ENCODE assay signal across 8 mouse cellular contexts in genomic region chr15:102100996-102101671, GRCm38 (mm10). TPM values are rescaled to one million over a fixed set of nuclear protein-coding genes. Genes with fewer than 3 reads are reported as not detected.
DNase-seq lines count a peak whose midpoint lies in the region; ATAC-seq and TF ChIP-seq lines count a peak whose summit lies in the region.

No protein-coding gene starts in this region.

- no peaks in the 10 kb centered on the region for H3K9me3 ChIP-seq in heart, embryonic 14.5 days (ENCODE audit: control insufficient read depth, low read length)
- no peaks in the 10 kb centered on the region for H3K9me3 ChIP-seq in limb, embryonic 13.5 days
- no peaks in the 10 kb centered on the region for H3K9me3 ChIP-seq in neural tube, embryonic 13.5 days

- no peak for ATAC-seq in heart, embryonic 14.5 days (ENCODE audit: insufficient number of reproducible peaks, insufficient read depth, low FRiP score, low read depth)
- ATAC-seq in limb, embryonic 13.5 days (ENCODE audit: low FRiP score, low read depth), result peak; percentile 66
- no peak for ATAC-seq in neural tube, embryonic 13.5 days (ENCODE audit: low read depth)
- ATAC-seq in frontal cortex, adult (ENCODE audit: low TSS enrichment), result no peak

- TF ChIP-seq CTCF in left cerebral cortex, adult 2 months (IDR thresholded peaks at IDR 0.05), result peak; percentile 31
- TF ChIP-seq CTCF in cortical plate, adult 2 months (IDR thresholded peaks at IDR 0.05; ENCODE audit: extremely low read depth, insufficient read depth, low read length), result 0 out of 2 replicates have a peak, but pooled peaks have one; percentile 0

- H3K27me3 ChIP-seq in heart, embryonic 14.5 days (ENCODE audit: control insufficient read depth, insufficient read depth, low read length), result no peaks in the 10 kb centered on the region
- 0 out of 2 replicates have a peak, but pooled peaks cover 2% of the 10 kb centered on the region for H3K27me3 ChIP-seq in limb, embryonic 13.5 days
- peaks cover 62% of the 10 kb centered on the region for H3K27me3 ChIP-seq in neural tube, embryonic 13.5 days

- H3K4me1 ChIP-seq in cortical plate, adult 2 months (ENCODE audit: control insufficient read depth, insufficient read depth, low read length), result 0 out of 2 replicates have a peak, but pooled peaks cover 9% of the 10 kb centered on the region
- peaks cover 55 to 78% of the 10 kb centered on the region in 2 experiments for H3K4me1 ChIP-seq in heart, embryonic 14.5 days (ENCODE audit: control insufficient read depth in 2 of 2, insufficient read depth in 2 of 2, low read length in 2 of 2)
- H3K4me1 ChIP-seq in limb, embryonic 13.5 days, result peaks cover 85% of the 10 kb centered on the region
- H3K4me1 ChIP-seq in neural tube, embryonic 13.5 days (replicated peaks), result peaks cover 82% of the 10 kb centered on the region

- WGBS in heart, embryonic 14.5 days, result 23% methylated on average over 10 of the region's 10 CpGs
- WGBS in limb, embryonic 13.5 days, result 24% methylated on average over 10 of the region's 10 CpGs
- WGBS in neural tube, embryonic 13.5 days, result 29% methylated on average over 10 of the region's 10 CpGs

- TF ChIP-seq POLR2A in cortical plate, adult 2 months (IDR thresholded peaks at IDR 0.05; ENCODE audit: extremely low read depth, insufficient read depth, low read length), result no peak

- intact Hi-C loops in left cerebral cortex, adult 2 months (cut with DNase I), result loop anchor here (5.0 kb wide), 1 partner anchor 121 kb away; no protein-coding TSS in a partner anchor

- peak overlapping the region; percentile 87 for H3K27ac ChIP-seq in left cerebral cortex, adult 2 months
- H3K27ac ChIP-seq in cortical plate, adult 2 months (ENCODE audit: insufficient read depth, low read length), result peak overlapping the region; percentile 93
- peak overlapping the region; percentile 86 to 95 for H3K27ac ChIP-seq in heart, embryonic 14.5 days (replicated peaks in 1 of 2; ENCODE audit: control insufficient read depth in 1 of 2, insufficient read depth in 1 of 2, low read depth in 2 of 2, low read length in 2 of 2)
- H3K27ac ChIP-seq in limb, embryonic 13.5 days, result peak overlapping the region; percentile 98
- peak overlapping the region; percentile 84 for H3K27ac ChIP-seq in neural tube, embryonic 13.5 days (replicated peaks)

- no peak for DNase-seq in left cerebral cortex, adult 2 months (ENCODE audit: extremely low spot score in 1 of 2, low spot score in 2 of 2)
- no peak for DNase-seq in left cerebral cortex, adult 8-10 months (ENCODE audit: low spot score in 2 of 2)
- no peak for DNase-seq in spleen, postnatal 4 days (ENCODE audit: low spot score in 2 of 2)

- H3K9ac ChIP-seq in heart, embryonic 14.5 days (ENCODE audit: low read length), result peak overlapping the region; percentile 79
- peak overlapping the region; percentile 78 for H3K9ac ChIP-seq in limb, embryonic 13.5 days
- peak overlapping the region; percentile 71; the same call in 1 of the 2 replicates for H3K9ac ChIP-seq in neural tube, embryonic 13.5 days

- H3K4me3 ChIP-seq in left cerebral cortex, adult 2 months, result peak overlapping the region; percentile 49
- H3K4me3 ChIP-seq in cortical plate, adult 2 months (ENCODE audit: insufficient read depth, low read length), result peak overlapping the region; percentile 41
- H3K4me3 ChIP-seq in heart, embryonic 14.5 days (ENCODE audit: control insufficient read depth in 1 of 2, insufficient read depth in 1 of 2, low read depth in 1 of 2, low read length in 2 of 2), result peak overlapping the region; percentile 50 to 54
- H3K4me3 ChIP-seq in limb, embryonic 13.5 days, result peak overlapping the region; percentile 61
- H3K4me3 ChIP-seq in neural tube, embryonic 13.5 days, result peak overlapping the region; percentile 48

- H3K4me2 ChIP-seq in heart, embryonic 14.5 days (ENCODE audit: low read length), result peak overlapping the region; percentile 90
- H3K4me2 ChIP-seq in limb, embryonic 13.5 days (replicated peaks), result peak overlapping the region; percentile 83
- H3K4me2 ChIP-seq in neural tube, embryonic 13.5 days, result peak overlapping the region; percentile 78

- H3K36me3 ChIP-seq in heart, embryonic 14.5 days (ENCODE audit: control insufficient read depth, insufficient read depth, low read length), result peaks cover 27% of the 10 kb centered on the region
- H3K36me3 ChIP-seq in limb, embryonic 13.5 days, result peaks cover 25% of the 10 kb centered on the region
- H3K36me3 ChIP-seq in neural tube, embryonic 13.5 days, result peaks cover 23% of the 10 kb centered on the region

RNA-seq across cellular contexts. Expression of gene Tns2, which starts 0.9 kb away (rescaled TPM):
- 10 to 100 TPM; 16.4 to 22.8 TPM for total RNA-seq in left cerebral cortex, adult 2 months (2021)
- 10 to 100 TPM; 23.3 to 29.5 (median 24.3) TPM for total RNA-seq in left cerebral cortex, adult 8-10 months (2022)
- 19.4 and 20.5 TPM in 2 replicates for polyA plus RNA-seq in cortical plate, adult 2 months (2012; rRNA removed)
- polyA plus RNA-seq in heart, embryonic 14.5 days (2014; fragmentation: Nextera tagmentation; extraction: Ambion mirVana), result 27.2 and 30.1 TPM in 2 replicates
- polyA plus RNA-seq in limb, embryonic 13.5 days (2015; fragmentation: Nextera tagmentation; extraction: Ambion mirVana), result 39.8 and 45.3 TPM in 2 replicates
- 10.5 and 15.9 TPM in 2 replicates for polyA plus RNA-seq in neural tube, embryonic 13.5 days (2015; fragmentation: Nextera tagmentation; extraction: Ambion mirVana)

RNA-seq across cellular contexts. Expression of gene Eif4b, which starts 27.6 kb away (rescaled TPM):
- total RNA-seq in left cerebral cortex, adult 2 months (2021), result 100 to 1,000 TPM; 163 to 167 TPM
- total RNA-seq in left cerebral cortex, adult 8-10 months (2022), result 100 to 1,000 TPM; 191 to 203 (median 200) TPM
- polyA plus RNA-seq in cortical plate, adult 2 months (2012; rRNA removed), result 100 and 107 TPM in 2 replicates
- 70.8 and 78.0 TPM in 2 replicates for polyA plus RNA-seq in heart, embryonic 14.5 days (2014; fragmentation: Nextera tagmentation; extraction: Ambion mirVana)
- polyA plus RNA-seq in limb, embryonic 13.5 days (2015; fragmentation: Nextera tagmentation; extraction: Ambion mirVana), result 118 and 120 TPM in 2 replicates
- polyA plus RNA-seq in neural tube, embryonic 13.5 days (2015; fragmentation: Nextera tagmentation; extraction: Ambion mirVana), result 81.2 and 90.3 TPM in 2 replicates

RNA-seq across cellular contexts. Expression of gene Spryd3, which starts 34.9 kb away (rescaled TPM):
- total RNA-seq in left cerebral cortex, adult 2 months (2021), result 100 to 1,000 TPM; 152 TPM
- 100 to 1,000 TPM; 147 to 167 (median 161) TPM for total RNA-seq in left cerebral cortex, adult 8-10 months (2022)
- polyA plus RNA-seq in cortical plate, adult 2 months (2012; rRNA removed), result 152 and 156 TPM in 2 replicates
- polyA plus RNA-seq in heart, embryonic 14.5 days (2014; fragmentation: Nextera tagmentation; extraction: Ambion mirVana), result 12.0 and 12.4 TPM in 2 replicates
- polyA plus RNA-seq in limb, embryonic 13.5 days (2015; fragmentation: Nextera tagmentation; extraction: Ambion mirVana), result 22.9 and 23.2 TPM in 2 replicates
- 54.1 and 55.9 TPM in 2 replicates for polyA plus RNA-seq in neural tube, embryonic 13.5 days (2015; fragmentation: Nextera tagmentation; extraction: Ambion mirVana)

RNA-seq across cellular contexts. Expression of gene Igfbp6, which starts 43.0 kb away (rescaled TPM):
- total RNA-seq in left cerebral cortex, adult 2 months (2021), result 10 to 100 TPM; 57.4 to 64.8 TPM
- 10 to 100 TPM; 42.4 to 49.5 (median 45.5) TPM for total RNA-seq in left cerebral cortex, adult 8-10 months (2022)
- 69.5 and 71.7 TPM in 2 replicates for polyA plus RNA-seq in cortical plate, adult 2 months (2012; rRNA removed)
- polyA plus RNA-seq in heart, embryonic 14.5 days (2014; fragmentation: Nextera tagmentation; extraction: Ambion mirVana), result 6.5 and 7.7 TPM in 2 replicates
- polyA plus RNA-seq in limb, embryonic 13.5 days (2015; fragmentation: Nextera tagmentation; extraction: Ambion mirVana), result 3.9 and 4.4 TPM in 2 replicates
- 0.36 and 1.2 TPM in 2 replicates for polyA plus RNA-seq in neural tube, embryonic 13.5 days (2015; fragmentation: Nextera tagmentation; extraction: Ambion mirVana)

RNA-seq across cellular contexts. Expression of gene Soat2, which starts 49.2 kb away (rescaled TPM):
- total RNA-seq in left cerebral cortex, adult 2 months (2021), result under 1 TPM in 1 of 2 experiments, not detected in 1; 0.26 TPM
- total RNA-seq in left cerebral cortex, adult 8-10 months (2022), result under 1 TPM in 2 of 4 experiments, not detected in 2; 0.26 to 0.27 TPM
- polyA plus RNA-seq in cortical plate, adult 2 months (2012; rRNA removed), result 0.17 and 0.28 TPM in 2 replicates
- 0.20 and 0.32 TPM in 2 replicates for polyA plus RNA-seq in heart, embryonic 14.5 days (2014; fragmentation: Nextera tagmentation; extraction: Ambion mirVana)
- 0.20 and 0.27 TPM in 2 replicates for polyA plus RNA-seq in limb, embryonic 13.5 days (2015; fragmentation: Nextera tagmentation; extraction: Ambion mirVana)
- 0.11 TPM in 1 of 2 replicates, not detected in the other for polyA plus RNA-seq in neural tube, embryonic 13.5 days (2015; fragmentation: Nextera tagmentation; extraction: Ambion mirVana)
